Mouse (Mus musculus) stomach, embryonic 14.5 days (tissue): ENCODE data around the gene Rab1b. TPM values are rescaled to one million over a fixed set of nuclear protein-coding genes. Genes with fewer than 3 reads are reported as not detected.

Experiments
- ATAC-seq: fragments of 200-750 bp; cut with Nextera tagmentation; 2 replicates; pipeline ENCODE4 v1.8.0; 2017; ENCODE audit warnings: low read depth, moderate TSS enrichment; ENCODE audit not compliant: insufficient number of reproducible peaks, insufficient read depth, low FRiP score
- H3K27ac ChIP-seq: fragments of 300-500 bp; sonication (generic); 2 replicates; pipeline ENCODE4 v1.5.1; 2014; ENCODE audit warnings: mild to moderate bottlenecking, low read length, moderate library complexity, mixed read lengths
- H3K27me3 ChIP-seq: fragments of 300-500 bp; sonication (generic); 2 replicates; pipeline ENCODE4 v1.6.1; 2014; ENCODE audit warnings: low read length, control low read depth, mixed read lengths; ENCODE audit not compliant: control insufficient read depth, insufficient read depth
- H3K36me3 ChIP-seq: fragments of 300-500 bp; sonication (generic); 2 replicates; pipeline ENCODE4 v1.6.1; 2014; ENCODE audit warnings: mild to moderate bottlenecking, control low read depth, low read length, moderate library complexity, mixed read lengths; ENCODE audit not compliant: control insufficient read depth, insufficient read depth
- H3K4me1 ChIP-seq: fragments of 300-500 bp; sonication (generic); 2 replicates; pipeline ENCODE4 v1.6.1; 2014; ENCODE audit warnings: low read length, control low read depth, mixed read lengths; ENCODE audit not compliant: control insufficient read depth, insufficient read depth
- H3K4me2 ChIP-seq: fragments of 300-500 bp; sonication (generic); replicated peaks from 2 replicates; pipeline ENCODE4 v1.6.1; 2014; ENCODE audit warnings: low read depth, low read length, control low read depth
- H3K4me3 ChIP-seq: fragments of 300-500 bp; sonication (generic); 2 replicates; pipeline ENCODE4 v1.5.1; 2014; ENCODE audit warnings: low read depth, low read length, control low read depth
- H3K9ac ChIP-seq: fragments of 300-500 bp; sonication (generic); replicated peaks from 2 replicates; pipeline ENCODE4 v1.6.1; 2014; ENCODE audit warnings: low read depth, mild to moderate bottlenecking, control low read depth, low read length, moderate library complexity, mixed read lengths
- H3K9me3 ChIP-seq: fragments of 300-500 bp; sonication (generic); 2 replicates; pipeline ENCODE4 v1.6.1; 2016; ENCODE audit warnings: low read depth, low read length, control low read depth; ENCODE audit not compliant: control insufficient read depth
- WGBS: fragments of 180-500 bp; shearing (Covaris S2); extraction: QIAGEN DNeasy Blood & Tissue Kit; methylation state at CpG from one replicate; pipeline ENCODE4 v1.1.7; 2014; 5-methylcytosine and 5-hydroxymethylcytosine counted together
- polyA plus RNA-seq: library from polyadenylated mRNA; unstranded; fragments of >200 nt; fragmentation: Nextera tagmentation; extraction: Ambion mirVana; gene quantifications from 2 replicates; pipeline ENCODE4 v1.2.1, GENCODE M21; 2014

The Rab1b gene
- polyA plus RNA-seq, 1 experiment from 2014 or later = 253 TPM

- Histone ChIP-seq H3K4me1 (peaks cover 29% of the 10 kb centered on the region), H3K9ac (peak overlapping the region; percentile 55), H3K4me2 (peak overlapping the region; percentile 76), H3K27me3 (0 out of 2 replicates have a peak, but pooled peaks cover 2% of the 10 kb centered on the region), H3K4me3 (peak overlapping the region; percentile 70), H3K9me3 (no peaks in the 10 kb centered on the region), H3K36me3 (no peaks in the 10 kb centered on the region), H3K27ac (peak overlapping the region; percentile 96)
- WGBS = under 1% methylated on average over 39 of the region's 40 CpGs
- peak; percentile 82 for ATAC-seq
Measured at GRCm38 (mm10) chr19:5071545-5072369, 35.1 kb downstream of the Rab1b start.

GRCm38 (mm10) chr19:5071077-5071476 is 35.8 kb downstream of the Rab1b start:
- no peaks in the 10 kb centered on the region for H3K36me3 ChIP-seq
- no peaks in the 10 kb centered on the region for H3K9me3 ChIP-seq
- 6% methylated on average over 11 of the region's 11 CpGs for WGBS
- H3K27me3 ChIP-seq = 0 out of 2 replicates have a peak, but pooled peaks cover 2% of the 10 kb centered on the region
- ATAC-seq = no peak
- peaks cover 30% of the 10 kb centered on the region for H3K4me1 ChIP-seq
- peak overlapping the region; percentile 96 for H3K27ac ChIP-seq
- H3K4me2 ChIP-seq = peak overlapping the region; percentile 76
- peak overlapping the region; percentile 55 for H3K9ac ChIP-seq
- H3K4me3 ChIP-seq = peak overlapping the region; percentile 70

- H3K27me3 ChIP-seq = 0 out of 2 replicates have a peak, but pooled peaks cover 2% of the 10 kb centered on the region
- ATAC-seq = no peak
- no peak overlapping the region; the same call in 1 of the 2 replicates for H3K9ac ChIP-seq
Measured at GRCm38 (mm10) chr19:5069978-5070377, 36.9 kb downstream of the Rab1b start.

GRCm38 (mm10) chr19:5069486-5069885 is 37.4 kb downstream of the Rab1b start:
- no peak for ATAC-seq
- Histone ChIP-seq H3K4me3 (peak overlapping the region; percentile 70), H3K4me1 (peaks cover 44% of the 10 kb centered on the region), H3K9ac (peak overlapping the region; percentile 7; the same call in 1 of the 2 replicates), H3K4me2 (peak overlapping the region; percentile 76), H3K27ac (peak overlapping the region; percentile 96; the same call in 1 of the 2 replicates), H3K27me3 (0 out of 2 replicates have a peak, but pooled peaks cover 2% of the 10 kb centered on the region), H3K9me3 (no peaks in the 10 kb centered on the region), H3K36me3 (no peaks in the 10 kb centered on the region)
- 70% methylated on average over 5 of the region's 5 CpGs for WGBS

More at GRCm38 (mm10) chr19:5069978-5070377, 36.9 kb downstream of the Rab1b start:
- 72% methylated on average over 7 of the region's 7 CpGs for WGBS
- H3K4me2 ChIP-seq = peak overlapping the region; percentile 76
- H3K27ac ChIP-seq = peak overlapping the region; percentile 96; the same call in 1 of the 2 replicates
- peaks cover 39% of the 10 kb centered on the region for H3K4me1 ChIP-seq
- no peaks in the 10 kb centered on the region for H3K36me3 ChIP-seq
- no peaks in the 10 kb centered on the region for H3K9me3 ChIP-seq
- peak overlapping the region; percentile 70 for H3K4me3 ChIP-seq

- no peak for ATAC-seq
- H3K4me1 ChIP-seq = peaks cover 45% of the 10 kb centered on the region
- no peaks in the 10 kb centered on the region for H3K9me3 ChIP-seq
- H3K4me2 ChIP-seq = peak overlapping the region; percentile 76
- H3K9ac ChIP-seq = peak overlapping the region; percentile 60
- H3K4me3 ChIP-seq = peak overlapping the region; percentile 70
- no peak overlapping the region; the same call in 1 of the 2 replicates for H3K27ac ChIP-seq
- H3K27me3 ChIP-seq = 0 out of 2 replicates have a peak, but pooled peaks cover 2% of the 10 kb centered on the region
- H3K36me3 ChIP-seq = no peaks in the 10 kb centered on the region
- 29% methylated on average over 21 of the region's 21 CpGs for WGBS
Measured at GRCm38 (mm10) chr19:5068570-5069234, 38.2 kb downstream of the Rab1b start.

- peak within 1 kb of the TSS; percentile 95 for H3K27ac ChIP-seq
- peak within 1 kb of the TSS; percentile 60 for H3K9ac ChIP-seq
- H3K27me3 ChIP-seq = 0 out of 2 replicates have a peak, but pooled peaks cover 2% of the 10 kb centered on the region
- H3K36me3 ChIP-seq = no peaks in the 10 kb centered on the region
- ATAC-seq = peak; percentile 63
- peak within 1 kb of the TSS; percentile 76 for H3K4me2 ChIP-seq
- H3K4me3 ChIP-seq = peak within 1 kb of the TSS; percentile 70
- peaks cover 45% of the 10 kb centered on the region for H3K4me1 ChIP-seq
- 1% methylated on average over 54 of the region's 56 CpGs for WGBS
- H3K9me3 ChIP-seq = no peaks in the 10 kb centered on the region
Measured at GRCm38 (mm10) chr19:5067867-5068569, 38.9 kb downstream of the Rab1b start, which contains the start of gene Cd248. TSS of gene Cd248 (plus strand) at chr19:5068078.

- ATAC-seq = no peak
- H3K36me3 ChIP-seq = no peaks in the 10 kb centered on the region
Measured at GRCm38 (mm10) chr19:5067040-5067799, 39.7 kb downstream of the Rab1b start.

More at GRCm38 (mm10) chr19:5067040-5067799, 39.7 kb downstream of the Rab1b start:
- Histone ChIP-seq H3K9ac (peak overlapping the region; percentile 28; the same call in 1 of the 2 replicates), H3K9me3 (no peaks in the 10 kb centered on the region), H3K4me3 (peak overlapping the region; percentile 70; the same call in 1 of the 2 replicates), H3K27me3 (0 out of 2 replicates have a peak, but pooled peaks cover 2% of the 10 kb centered on the region), H3K4me2 (peak overlapping the region; percentile 76), H3K4me1 (peaks cover 45% of the 10 kb centered on the region), H3K27ac (peak overlapping the region; percentile 95)
- 3% methylated on average over 15 of the region's 15 CpGs for WGBS
